Mouse (Mus musculus): ENCODE data around the gene Ctnnal1.

DNA sequence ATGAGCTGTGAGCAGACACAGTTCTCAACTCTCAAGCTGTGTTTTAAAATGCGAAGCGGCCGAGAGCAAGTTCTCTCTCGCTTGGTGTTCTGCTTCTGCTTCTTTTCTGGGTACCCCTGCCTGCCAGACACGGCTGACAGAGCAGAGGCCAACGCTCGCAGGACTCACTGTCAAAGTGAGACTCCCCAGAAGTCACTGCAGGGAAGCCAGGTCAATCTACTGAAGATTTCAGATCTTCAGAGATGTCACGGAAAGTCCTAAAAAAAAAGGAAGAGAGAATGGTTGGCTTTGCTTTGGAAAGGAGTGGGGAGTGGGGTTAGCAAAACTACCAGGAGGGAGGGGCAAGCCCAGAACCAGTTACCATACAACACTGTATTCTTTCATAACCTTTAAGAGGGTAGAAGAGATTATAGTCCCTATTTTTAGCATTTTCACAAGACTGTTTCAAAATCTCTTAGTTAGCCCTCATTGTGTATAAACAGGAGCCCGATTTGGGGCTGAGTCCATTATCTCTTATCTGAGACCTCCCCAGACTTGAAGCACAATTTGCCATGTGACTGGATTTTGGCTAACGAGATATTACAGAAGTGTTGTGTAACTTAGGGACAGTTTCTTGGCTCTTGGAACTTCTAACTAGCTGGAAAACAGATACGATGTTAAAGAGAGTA lies 15.2 kb upstream of the Ctnnal1 start:
- TF ChIP-seq CTCF (IDR thresholded peaks at IDR 0.05) (no peak), POLR2A (IDR thresholded peaks at IDR 0.05; ENCODE audit: insufficient read depth, low read depth, low read length) (no peak), EP300 (IDR thresholded peaks at IDR 0.05; ENCODE audit: insufficient read depth, low read depth, low read length) (0 out of 2 replicates have a peak, but pooled peaks have one; percentile 10)
